Mouse (Mus musculus) common myeloid progenitor, adult 5-6 weeks (primary cell): ENCODE measurements around the gene Spsb1. TPM values are rescaled to one million over a fixed set of nuclear protein-coding genes. Genes with fewer than 3 reads are reported as not detected.

ENCODE experiments used
- total RNA-seq: library from RNA; stranded (forward); fragments of 200-1000, 187-1606 nt; gene quantifications from 2 replicates; pipeline ENCODE4 v1.2.3, GENCODE M21; 2017

Spsb1 gene
- total RNA-seq, 1 experiment from 2014 or later: not detected

Other genes with a start within 250 kb of the Spsb1 start
- 9.0 and 15.5 TPM in 2 replicates for gene Tmem201, start 217.0 kb downstream of the Spsb1 start, total RNA-seq
- 5.0 and 6.7 TPM in 2 replicates for gene Slc25a33, start 180.8 kb downstream of the Spsb1 start, total RNA-seq
- gene H6pd, start 54.0 kb upstream of the Spsb1 start, total RNA-seq: 15.2 and 19.5 TPM in 2 replicates
- 1.7 and 2.0 TPM in 2 replicates for gene Gpr157, start 132.3 kb upstream of the Spsb1 start, total RNA-seq
- not detected in 2 replicates for gene Slc2a5, start 164.2 kb upstream of the Spsb1 start, total RNA-seq
- not detected in 2 replicates for gene Slc2a7, start 193.9 kb upstream of the Spsb1 start, total RNA-seq
- gene Car6, start 246.3 kb upstream of the Spsb1 start, total RNA-seq: not detected in 2 replicates